Mouse (Mus musculus): Measurements from ENCODE around the gene Pla2g2f.
A peak's percentile ranks its signal among the peaks of the same experiment; 100 is the strongest.

The Pla2g2f gene

GRCm38 (mm10) chr4:138712621-138713020 lies 44.8 kb downstream of the Pla2g2f start:
- no peak for DNase-seq

- no peak for DNase-seq
These were observed 45.3 kb downstream of the Pla2g2f start for GRCm38 (mm10) chr4:138712096-138712495.

- DNase-seq = no peak
These were observed 46.2 kb downstream of the Pla2g2f start for GRCm38 (mm10) chr4:138711051-138711820.

GRCm38 (mm10) chr4:138710633-138711032 lies 46.8 kb downstream of the Pla2g2f start:
- DNase-seq = no peak

GRCm38 (mm10) chr4:138709944-138710343 lies 47.5 kb downstream of the Pla2g2f start:
- no peak for DNase-seq

- DNase-seq = no peak
These were observed 48.2 kb downstream of the Pla2g2f start for GRCm38 (mm10) chr4:138709246-138709645.

GRCm38 (mm10) chr4:138708636-138709035 lies 48.8 kb downstream of the Pla2g2f start:
- peak; percentile 79 for DNase-seq

GRCm38 (mm10) chr4:138706620-138707019 lies 50.8 kb downstream of the Pla2g2f start:
- no peak for DNase-seq

- no peak for DNase-seq
These were observed 53.3 kb downstream of the Pla2g2f start for GRCm38 (mm10) chr4:138704169-138704568.

- DNase-seq = no peak
These were observed 53.8 kb downstream of the Pla2g2f start for GRCm38 (mm10) chr4:138703591-138703990.

GRCm38 (mm10) chr4:138702528-138702927 lies 54.9 kb downstream of the Pla2g2f start:
- DNase-seq = no peak

GRCm38 (mm10) chr4:138702031-138702430 lies 55.4 kb downstream of the Pla2g2f start:
- DNase-seq = no peak

GRCm38 (mm10) chr4:138701111-138701510 lies 56.3 kb downstream of the Pla2g2f start:
- DNase-seq = no peak

Data from lung, postnatal 36 days (tissue).